Mouse (Mus musculus): ENCODE results near the gene Fam166b.

- TF ChIP-seq POLR2A (IDR thresholded peaks at IDR 0.05; ENCODE audit: borderline replicate concordance, extremely low read depth, low read depth, low read length) (no peak), CTCF (IDR thresholded peaks at IDR 0.05; ENCODE audit: insufficient read depth, low read length) (no peak)
Observed at GRCm38 (mm10) chr4:43478534-43478858, 49.6 kb upstream of the Fam166b start.

All from lung, adult 2 months (tissue).